Mouse (Mus musculus): ENCODE results near the gene Mpo. TPM values are rescaled to one million over a fixed set of nuclear protein-coding genes. Genes with fewer than 3 reads are reported as not detected.

Mpo gene
- polyA plus RNA-seq, 1 experiment from 2014 or later, result 3.6 TPM

GRCm38 (mm10) chr11:87761806-87762701 is 31.3 kb upstream of the Mpo start:
- peaks cover 47% of the 10 kb centered on the region for H3K27me3 ChIP-seq (ENCODE audit: control insufficient read depth, insufficient read depth, low read length)
- no peaks in the 10 kb centered on the region for H3K36me3 ChIP-seq (ENCODE audit: control insufficient read depth, insufficient read depth, low read length)
- no peak overlapping the region for H3K27ac ChIP-seq (ENCODE audit: low read depth, low read length)
- no peaks in the 10 kb centered on the region for H3K9me3 ChIP-seq (ENCODE audit: control insufficient read depth, low read length)
- H3K4me2 ChIP-seq (ENCODE audit: low read depth, low read length, severe bottlenecking), result peak overlapping the region; percentile 60
- H3K4me1 ChIP-seq (replicated peaks; ENCODE audit: control insufficient read depth, insufficient read depth, low read length), result peaks cover 21% of the 10 kb centered on the region
- no peak overlapping the region for H3K9ac ChIP-seq (ENCODE audit: low read length)
- DNase-seq (ENCODE audit: low spot score) (no peak), ATAC-seq (replicated peaks; ENCODE audit: low FRiP score) (no peak)
- WGBS, result 72% methylated on average over 14 of the region's 14 CpGs
- H3K4me3 ChIP-seq (ENCODE audit: low read depth, low read length), result peak overlapping the region; percentile 1; the same call in 1 of the 2 replicates

GRCm38 (mm10) chr11:87762702-87763385 is 30.5 kb upstream of the Mpo start:
- no peak overlapping the region for H3K27ac ChIP-seq (ENCODE audit: low read depth, low read length)
- H3K9ac ChIP-seq (ENCODE audit: low read length), result no peak overlapping the region
- no peaks in the 10 kb centered on the region for H3K9me3 ChIP-seq (ENCODE audit: control insufficient read depth, low read length)
- peak overlapping the region; percentile 100 for H3K4me2 ChIP-seq (ENCODE audit: low read depth, low read length, severe bottlenecking)
- no peaks in the 10 kb centered on the region for H3K36me3 ChIP-seq (ENCODE audit: control insufficient read depth, insufficient read depth, low read length)
- peak overlapping the region; percentile 59 for H3K4me3 ChIP-seq (ENCODE audit: low read depth, low read length)
- no peak for ATAC-seq (replicated peaks; ENCODE audit: low FRiP score)
- WGBS, result 44% methylated on average over 12 of the region's 12 CpGs
- no peak for DNase-seq (ENCODE audit: low spot score)
- peaks cover 21% of the 10 kb centered on the region for H3K4me1 ChIP-seq (replicated peaks; ENCODE audit: control insufficient read depth, insufficient read depth, low read length)
- H3K27me3 ChIP-seq (ENCODE audit: control insufficient read depth, insufficient read depth, low read length), result peaks cover 47% of the 10 kb centered on the region

GRCm38 (mm10) chr11:87763511-87763987 is 29.8 kb upstream of the Mpo start:
- Histone ChIP-seq H3K9me3 (ENCODE audit: control insufficient read depth, low read length) (no peaks in the 10 kb centered on the region), H3K9ac (ENCODE audit: low read length) (peak overlapping the region; percentile 73), H3K27ac (ENCODE audit: low read depth, low read length) (peak overlapping the region; percentile 41; the same call in 1 of the 2 replicates), H3K4me2 (ENCODE audit: low read depth, low read length, severe bottlenecking) (peak overlapping the region; percentile 100), H3K27me3 (ENCODE audit: control insufficient read depth, insufficient read depth, low read length) (peaks cover 47% of the 10 kb centered on the region), H3K36me3 (ENCODE audit: control insufficient read depth, insufficient read depth, low read length) (no peaks in the 10 kb centered on the region), H3K4me1 (replicated peaks; ENCODE audit: control insufficient read depth, insufficient read depth, low read length) (peaks cover 21% of the 10 kb centered on the region), H3K4me3 (ENCODE audit: low read depth, low read length) (peak overlapping the region; percentile 59)
- WGBS, result 1% methylated on average over 17 of the region's 17 CpGs
- peak; percentile 67 for ATAC-seq (replicated peaks; ENCODE audit: low FRiP score)
- peak; percentile 81 for DNase-seq (ENCODE audit: low spot score)

GRCm38 (mm10) chr11:87763988-87764876 is 29.1 kb upstream of the Mpo start:
- Histone ChIP-seq H3K9me3 (ENCODE audit: control insufficient read depth, low read length) (no peaks in the 10 kb centered on the region), H3K27ac (ENCODE audit: low read depth, low read length) (peak overlapping the region; percentile 41), H3K27me3 (ENCODE audit: control insufficient read depth, insufficient read depth, low read length) (peaks cover 47% of the 10 kb centered on the region), H3K36me3 (ENCODE audit: control insufficient read depth, insufficient read depth, low read length) (no peaks in the 10 kb centered on the region), H3K4me3 (ENCODE audit: low read depth, low read length) (peak overlapping the region; percentile 59), H3K4me1 (replicated peaks; ENCODE audit: control insufficient read depth, insufficient read depth, low read length) (peaks cover 21% of the 10 kb centered on the region), H3K4me2 (ENCODE audit: low read depth, low read length, severe bottlenecking) (peak overlapping the region; percentile 100), H3K9ac (ENCODE audit: low read length) (peak overlapping the region; percentile 73)
- WGBS, result 1% methylated on average over 61 of the region's 65 CpGs
- peak; percentile 83 for DNase-seq (ENCODE audit: low spot score)
- ATAC-seq (replicated peaks; ENCODE audit: low FRiP score), result peak; percentile 55

- WGBS, result 93% methylated on average over 4 of the region's 4 CpGs
- H3K36me3 ChIP-seq (ENCODE audit: control insufficient read depth, insufficient read depth, low read length), result no peaks in the 10 kb centered on the region
- peaks cover 7% of the 10 kb centered on the region; the same call in 1 of the 2 replicates for H3K4me1 ChIP-seq (replicated peaks; ENCODE audit: control insufficient read depth, insufficient read depth, low read length)
- H3K27me3 ChIP-seq (ENCODE audit: control insufficient read depth, insufficient read depth, low read length), result peaks cover 11% of the 10 kb centered on the region
- DNase-seq (ENCODE audit: low spot score) (no peak), ATAC-seq (replicated peaks; ENCODE audit: low FRiP score) (no peak)
- H3K4me2 ChIP-seq (ENCODE audit: low read depth, low read length, severe bottlenecking), result no peak overlapping the region
- no peaks in the 10 kb centered on the region for H3K9me3 ChIP-seq (ENCODE audit: control insufficient read depth, low read length)
- no peak overlapping the region for H3K4me3 ChIP-seq (ENCODE audit: low read depth, low read length)
- no peak overlapping the region for H3K9ac ChIP-seq (ENCODE audit: low read length)
- no peak overlapping the region for H3K27ac ChIP-seq (ENCODE audit: low read depth, low read length)
Observed at GRCm38 (mm10) chr11:87768745-87769144, 24.6 kb upstream of the Mpo start.

- H3K9me3 ChIP-seq (ENCODE audit: control insufficient read depth, low read length), result no peaks in the 10 kb centered on the region
- H3K4me1 ChIP-seq (replicated peaks; ENCODE audit: control insufficient read depth, insufficient read depth, low read length), result no peaks in the 10 kb centered on the region
- ATAC-seq (replicated peaks; ENCODE audit: low FRiP score), result no peak
- H3K27ac ChIP-seq (ENCODE audit: low read depth, low read length), result no peak overlapping the region
- DNase-seq (ENCODE audit: low spot score), result peak; percentile 80
- no peak overlapping the region for H3K9ac ChIP-seq (ENCODE audit: low read length)
- no peaks in the 10 kb centered on the region for H3K36me3 ChIP-seq (ENCODE audit: control insufficient read depth, insufficient read depth, low read length)
- 66% methylated on average over 3 of the region's 3 CpGs for WGBS
- no peak overlapping the region for H3K4me2 ChIP-seq (ENCODE audit: low read depth, low read length, severe bottlenecking)
- H3K4me3 ChIP-seq (ENCODE audit: low read depth, low read length), result no peak overlapping the region
- peaks cover 1% of the 10 kb centered on the region; the same call in 1 of the 2 replicates for H3K27me3 ChIP-seq (ENCODE audit: control insufficient read depth, insufficient read depth, low read length)
Observed at GRCm38 (mm10) chr11:87770989-87771388, 22.4 kb upstream of the Mpo start.

- 93% methylated on average over 3 of the region's 3 CpGs for WGBS
- no peak overlapping the region for H3K4me3 ChIP-seq (ENCODE audit: low read depth, low read length)
- no peak overlapping the region for H3K9ac ChIP-seq (ENCODE audit: low read length)
- H3K27ac ChIP-seq (ENCODE audit: low read depth, low read length), result no peak overlapping the region
- H3K36me3 ChIP-seq (ENCODE audit: control insufficient read depth, insufficient read depth, low read length), result no peaks in the 10 kb centered on the region
- no peak overlapping the region for H3K4me2 ChIP-seq (ENCODE audit: low read depth, low read length, severe bottlenecking)
- no peak for ATAC-seq (replicated peaks; ENCODE audit: low FRiP score)
- H3K4me1 ChIP-seq (replicated peaks; ENCODE audit: control insufficient read depth, insufficient read depth, low read length), result no peaks in the 10 kb centered on the region
- DNase-seq (ENCODE audit: low spot score), result no peak
- no peaks in the 10 kb centered on the region for H3K9me3 ChIP-seq (ENCODE audit: control insufficient read depth, low read length)
- no peaks in the 10 kb centered on the region for H3K27me3 ChIP-seq (ENCODE audit: control insufficient read depth, insufficient read depth, low read length)
Observed at GRCm38 (mm10) chr11:87772354-87772753, 21.0 kb upstream of the Mpo start.

Data from forebrain, embryonic 11.5 days (tissue).